Comparison of ENCODE assay signal across 8 mouse cellular contexts in genomic region chr2:27210255-27210654, GRCm38 (mm10).
DNase-seq lines count a peak whose midpoint lies in the region.

No protein-coding gene starts in this region.

- DNase-seq in cerebellum, adult 18-20 months: peak; percentile 43 to 64
- no peak for DNase-seq in cerebellum, adult 9-11 months
- peak; percentile 61 for DNase-seq in ovary, postnatal 36 days (ENCODE audit: low spot score)
- DNase-seq in ovary, adult 18-20 months (ENCODE audit: low spot score): no peak
- peak; percentile 22 for DNase-seq in embryo, embryonic 11.5 days (ENCODE audit: low read depth, low spot score)
- peak; percentile 65 to 70 for DNase-seq in kidney, postnatal 25 days
- peak; percentile 72 for DNase-seq in retina, embryonic 14.5 days (ENCODE audit: low spot score)
- DNase-seq in frontal cortex, postnatal 36 days (ENCODE audit: low spot score in 2 of 2): no peak

Comparison
In these comparisons a context has a peak if more than half of its experiments do, and no peak if none do; other contexts are left out.
1. DNase-seq: peak in cerebellum, adult 18-20 months (2 of 2), ovary, postnatal 36 days (single experiment), embryo, embryonic 11.5 days (single experiment), kidney, postnatal 25 days (2 of 2) and retina, embryonic 14.5 days (single experiment); none in cerebellum, adult 9-11 months (single experiment), ovary, adult 18-20 months (single experiment) and frontal cortex, postnatal 36 days (0 of 2).